Mouse (Mus musculus) forebrain, embryonic 11.5 days (tissue): ENCODE data around the gene Zfp853. TPM values are rescaled to one million over a fixed set of nuclear protein-coding genes. Genes with fewer than 3 reads are reported as not detected.

Experiments
- ATAC-seq: fragments of 200-750 bp; cut with Nextera tagmentation; replicated peaks from 2 replicates; pipeline ENCODE4 v1.8.0; 2017; ENCODE audit warnings: moderate TSS enrichment; ENCODE audit not compliant: low FRiP score
- DNase-seq: peaks from one replicate; pipeline ENCODE4 v3.0.0-alpha.2; 2017; ENCODE audit warnings: low spot score
- H3K27ac ChIP-seq: fragments of 300-500 bp; sonication (generic); 2 replicates; pipeline ENCODE4 v1.5.1; 2014; ENCODE audit warnings: low read depth, low read length
- H3K27me3 ChIP-seq: fragments of 300-500 bp; sonication (generic); 2 replicates; pipeline ENCODE4 v1.6.1; 2014; ENCODE audit warnings: mild to moderate bottlenecking, low read length, mixed read lengths; ENCODE audit not compliant: control insufficient read depth, insufficient read depth
- H3K36me3 ChIP-seq: fragments of 300-500 bp; sonication (generic); 2 replicates; pipeline ENCODE4 v1.6.1; 2014; ENCODE audit warnings: mild to moderate bottlenecking, low read length, moderate library complexity, mixed read lengths; ENCODE audit not compliant: control insufficient read depth, insufficient read depth
- H3K4me1 ChIP-seq: fragments of 300-500 bp; sonication (generic); replicated peaks from 2 replicates; pipeline ENCODE4 v1.6.1; 2014; ENCODE audit warnings: low read length, mixed read lengths; ENCODE audit not compliant: control insufficient read depth, insufficient read depth
- H3K4me2 ChIP-seq: fragments of 300-500 bp; sonication (generic); 2 replicates; pipeline ENCODE4 v1.6.1; 2014; ENCODE audit warnings: low read depth, mild to moderate bottlenecking, low read length, moderate library complexity, mixed read lengths; ENCODE audit not compliant: severe bottlenecking
- H3K4me3 ChIP-seq: fragments of 300-500 bp; sonication (generic); 2 replicates; pipeline ENCODE4 v1.5.1; 2014; ENCODE audit warnings: low read depth, low read length
- H3K9ac ChIP-seq: fragments of 300-500 bp; sonication (generic); 2 replicates; pipeline ENCODE4 v1.6.1; 2014; ENCODE audit warnings: low read length
- H3K9me3 ChIP-seq: fragments of 300-500 bp; sonication (generic); 2 replicates; pipeline ENCODE4 v1.6.1; 2016; ENCODE audit warnings: low read length, mixed read lengths; ENCODE audit not compliant: control insufficient read depth
- WGBS: fragments of 180-500 bp; shearing (Covaris S2); extraction: QIAGEN DNeasy Blood & Tissue Kit; methylation state at CpG from one replicate; pipeline ENCODE4 v1.1.7; 2014; 5-methylcytosine and 5-hydroxymethylcytosine counted together
- polyA plus RNA-seq: library from polyadenylated mRNA; unstranded; fragments of >200 nt; fragmentation: Nextera tagmentation; extraction: Ambion mirVana; gene quantifications from 2 replicates; pipeline ENCODE4 v1.2.1, GENCODE M21; 2014

Gene Zfp853
- polyA plus RNA-seq, 1 experiment from 2014 or later: not detected

DNA sequence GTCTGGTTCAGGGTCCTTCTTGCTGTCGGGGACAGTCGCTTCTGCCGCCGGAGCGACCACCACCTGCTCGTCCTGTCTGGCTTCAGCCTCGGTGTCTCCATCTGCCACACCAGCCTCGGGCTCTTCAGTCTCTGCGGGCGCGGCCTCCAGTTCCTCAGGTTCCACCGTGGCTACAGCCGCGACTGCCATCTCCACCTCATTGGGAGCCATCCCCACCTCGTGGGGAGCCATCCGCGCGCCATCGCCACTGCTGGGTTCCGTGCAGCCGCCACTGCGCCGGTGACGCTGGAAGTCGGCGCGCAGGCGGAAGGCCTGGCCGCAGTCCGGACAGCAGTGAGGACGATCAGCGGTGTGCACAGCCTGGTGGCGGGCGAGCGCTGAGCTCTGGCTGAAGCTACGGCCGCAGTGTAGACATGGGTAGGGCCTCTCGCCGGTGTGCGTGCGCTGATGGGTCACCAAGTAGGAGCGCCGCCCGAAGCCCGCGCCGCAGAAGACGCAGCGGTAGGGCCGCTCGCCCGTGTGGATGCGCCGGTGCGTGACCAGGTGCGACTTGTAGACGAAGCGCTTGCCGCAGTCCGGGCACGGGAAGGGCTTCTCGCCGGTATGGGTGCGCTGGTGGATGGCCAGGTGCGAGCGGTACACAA lies 38.8 kb downstream of the Zfp853 start:
- 6% methylated on average over 66 of the region's 66 CpGs for WGBS
- Histone ChIP-seq H3K4me3 (no peak overlapping the region; the same call in 1 of the 2 replicates), H3K4me2 (peak overlapping the region; percentile 5; the same call in 1 of the 2 replicates), H3K9ac (no peak overlapping the region), H3K27me3 (peaks cover 63% of the 10 kb centered on the region), H3K36me3 (peaks cover 4% of the 10 kb centered on the region; the same call in 1 of the 2 replicates), H3K27ac (no peak overlapping the region), H3K4me1 (peaks cover 13% of the 10 kb centered on the region), H3K9me3 (no peaks in the 10 kb centered on the region)
- DNase-seq (peak; percentile 66), ATAC-seq (0 out of 2 replicates have a peak, but pooled peaks have one; percentile 32)

- no peak overlapping the region for H3K9ac ChIP-seq
- peaks cover 63% of the 10 kb centered on the region for H3K27me3 ChIP-seq
- 3% methylated on average over 74 of the region's 81 CpGs for WGBS
- H3K4me2 ChIP-seq: peak overlapping the region; percentile 50
- H3K4me3 ChIP-seq: peak overlapping the region; percentile 33
- no peaks in the 10 kb centered on the region for H3K9me3 ChIP-seq
- peaks cover 4% of the 10 kb centered on the region; the same call in 1 of the 2 replicates for H3K36me3 ChIP-seq
- DNase-seq: peak; percentile 69
- H3K4me1 ChIP-seq: peaks cover 13% of the 10 kb centered on the region
- ATAC-seq: no peak; the same call in 1 of the 2 replicates
- no peak overlapping the region for H3K27ac ChIP-seq
Measured at GRCm38 (mm10) chr5:143253881-143254486, 39.4 kb downstream of the Zfp853 start.

GRCm38 (mm10) chr5:143253186-143253880 lies 40.1 kb downstream of the Zfp853 start:
- H3K4me2 ChIP-seq: peak overlapping the region; percentile 50
- no peaks in the 10 kb centered on the region for H3K9me3 ChIP-seq
- H3K27me3 ChIP-seq: peaks cover 63% of the 10 kb centered on the region
- H3K27ac ChIP-seq: no peak overlapping the region
- H3K4me1 ChIP-seq: peaks cover 13% of the 10 kb centered on the region
- no peak; the same call in 1 of the 2 replicates for ATAC-seq
- 3% methylated on average over 94 of the region's 103 CpGs for WGBS
- H3K36me3 ChIP-seq: peaks cover 4% of the 10 kb centered on the region; the same call in 1 of the 2 replicates
- peak; percentile 70 for DNase-seq
- H3K4me3 ChIP-seq: peak overlapping the region; percentile 33
- no peak overlapping the region for H3K9ac ChIP-seq

DNA sequence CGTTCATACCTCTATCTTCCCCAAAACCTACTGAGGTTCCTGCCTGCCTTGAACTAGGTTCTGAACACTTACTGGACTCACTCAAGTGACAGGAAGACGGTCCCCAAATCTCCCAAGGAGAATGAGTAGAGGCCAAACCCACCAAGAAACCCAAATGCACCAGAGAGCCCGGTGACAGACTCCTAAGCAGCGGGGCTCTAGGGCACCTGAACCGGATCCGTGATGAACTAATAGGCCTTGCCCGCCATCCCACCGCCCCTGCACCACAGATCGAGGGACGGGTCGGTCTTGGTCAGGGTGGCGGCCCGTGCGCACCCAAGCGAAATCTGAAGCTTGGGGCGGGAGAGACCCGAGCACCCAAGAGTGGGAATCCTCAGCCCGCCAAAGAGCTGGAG lies 40.6 kb downstream of the Zfp853 start:
- peaks cover 4% of the 10 kb centered on the region; the same call in 1 of the 2 replicates for H3K36me3 ChIP-seq
- WGBS: 14% methylated on average over 18 of the region's 18 CpGs
- peaks cover 13% of the 10 kb centered on the region for H3K4me1 ChIP-seq
- ATAC-seq: no peak
- no peaks in the 10 kb centered on the region for H3K9me3 ChIP-seq
- no peak for DNase-seq
- H3K27ac ChIP-seq: no peak overlapping the region
- peaks cover 63% of the 10 kb centered on the region for H3K27me3 ChIP-seq
- H3K4me3 ChIP-seq: peak overlapping the region; percentile 33
- H3K9ac ChIP-seq: no peak overlapping the region
- no peak overlapping the region for H3K4me2 ChIP-seq

- 42% methylated on average over 6 of the region's 6 CpGs for WGBS
- Histone ChIP-seq H3K27me3 (peaks cover 57% of the 10 kb centered on the region), H3K36me3 (peaks cover 5% of the 10 kb centered on the region; the same call in 1 of the 2 replicates), H3K27ac (no peak overlapping the region), H3K4me2 (no peak overlapping the region), H3K4me3 (no peak overlapping the region), H3K9me3 (no peaks in the 10 kb centered on the region), H3K4me1 (peaks cover 13% of the 10 kb centered on the region), H3K9ac (no peak overlapping the region)
- DNase-seq (no peak), ATAC-seq (no peak)
Measured at GRCm38 (mm10) chr5:143252039-143252438, 41.4 kb downstream of the Zfp853 start.

DNA sequence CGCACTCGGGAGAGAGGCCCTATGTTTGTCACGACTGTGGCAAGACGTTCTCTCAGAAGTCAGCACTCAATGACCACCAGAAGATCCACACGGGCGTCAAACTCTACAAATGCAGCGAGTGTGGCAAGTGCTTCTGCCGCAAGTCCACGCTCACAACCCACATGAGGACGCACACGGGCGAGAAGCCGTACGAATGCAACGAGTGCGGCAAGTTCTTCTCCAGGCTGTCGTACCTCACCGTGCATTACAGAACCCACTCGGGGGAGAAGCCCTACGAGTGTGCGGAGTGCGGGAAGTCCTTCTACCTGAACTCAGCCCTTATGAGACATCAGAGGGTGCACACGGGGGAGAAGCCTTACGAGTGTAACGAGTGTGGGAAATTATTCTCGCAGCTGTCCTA lies 48.5 kb downstream of the Zfp853 start:
- Histone ChIP-seq H3K4me2 (no peak overlapping the region), H3K4me1 (no peaks in the 10 kb centered on the region), H3K4me3 (no peak overlapping the region), H3K9ac (no peak overlapping the region), H3K9me3 (no peaks in the 10 kb centered on the region), H3K36me3 (peaks cover 33% of the 10 kb centered on the region), H3K27me3 (no peaks in the 10 kb centered on the region), H3K27ac (no peak overlapping the region)
- 97% methylated on average over 26 of the region's 26 CpGs for WGBS
- ATAC-seq (no peak), DNase-seq (no peak)

Other genes starting within 250 kb of the Zfp853 start
- gene Rnf216, start 180.6 kb downstream of the Zfp853 start, polyA plus RNA-seq: 38.6 and 42.7 TPM in 2 replicates
- gene Olfr718-ps1, start 146.0 kb downstream of the Zfp853 start, polyA plus RNA-seq: 0.07 TPM in 1 of 2 replicates, not detected in the other
- gene Rbak, start 112.8 kb downstream of the Zfp853 start, polyA plus RNA-seq: 15.9 and 17.2 TPM in 2 replicates
- gene Spdye4b, start 112.6 kb downstream of the Zfp853 start, polyA plus RNA-seq: not detected in 2 replicates
- not detected in 2 replicates for gene Spdye4a, start 66.7 kb downstream of the Zfp853 start, polyA plus RNA-seq
- 30.4 and 31.0 TPM in 2 replicates for gene Zfp12, start 58.5 kb downstream of the Zfp853 start, polyA plus RNA-seq
- gene Zfp316, start 23.6 kb downstream of the Zfp853 start, polyA plus RNA-seq: 3.5 and 4.2 TPM in 2 replicates
- gene E130309D02Rik, start 21.7 kb upstream of the Zfp853 start, polyA plus RNA-seq: 65.8 and 75.0 TPM in 2 replicates
- 69.4 and 71.9 TPM in 2 replicates for gene Zdhhc4, start 35.6 kb upstream of the Zfp853 start, polyA plus RNA-seq
- 0.31 and 0.64 TPM in 2 replicates for gene Grid2ip, start 63.7 kb upstream of the Zfp853 start, polyA plus RNA-seq
- 190 and 196 TPM in 2 replicates for gene Kdelr2, start 110.2 kb upstream of the Zfp853 start, polyA plus RNA-seq
- gene Daglb, start 171.0 kb upstream of the Zfp853 start, polyA plus RNA-seq: 12.5 and 13.8 TPM in 2 replicates
- gene Rac1, start 234.4 kb upstream of the Zfp853 start, polyA plus RNA-seq: 464 and 491 TPM in 2 replicates